Mouse (Mus musculus): ENCODE measurements at regions not wholly inside any gene's neighbourhood (a gene's known extent, or its start where the extent isn't known, plus 50 kb on each side); places are given as distances from the start of the nearest gene placed in this dataset.
"Not testable (repeated sequence)": the region's sequence is repeated elsewhere in the genome, so short reads cannot be mapped to it uniquely, and the experiment has no call there.

- DNase-seq (ENCODE audit: low spot score in 2 of 2), result no peak
Measured at GRCm38 (mm10) chr8:42442786-42443185, 698.5 kb downstream of the Triml1 start.

GRCm38 (mm10) chr8:42402632-42403031, 738.7 kb downstream of the Triml1 start:
- DNase-seq (ENCODE audit: low spot score in 2 of 2), result no peak

- DNase-seq (ENCODE audit: low spot score in 2 of 2), result no peak
Measured at GRCm38 (mm10) chr8:42396886-42397285, 744.4 kb downstream of the Triml1 start.

GRCm38 (mm10) chr8:42388816-42389215, 752.5 kb downstream of the Triml1 start:
- DNase-seq (ENCODE audit: low spot score in 2 of 2), result no peak

DNA sequence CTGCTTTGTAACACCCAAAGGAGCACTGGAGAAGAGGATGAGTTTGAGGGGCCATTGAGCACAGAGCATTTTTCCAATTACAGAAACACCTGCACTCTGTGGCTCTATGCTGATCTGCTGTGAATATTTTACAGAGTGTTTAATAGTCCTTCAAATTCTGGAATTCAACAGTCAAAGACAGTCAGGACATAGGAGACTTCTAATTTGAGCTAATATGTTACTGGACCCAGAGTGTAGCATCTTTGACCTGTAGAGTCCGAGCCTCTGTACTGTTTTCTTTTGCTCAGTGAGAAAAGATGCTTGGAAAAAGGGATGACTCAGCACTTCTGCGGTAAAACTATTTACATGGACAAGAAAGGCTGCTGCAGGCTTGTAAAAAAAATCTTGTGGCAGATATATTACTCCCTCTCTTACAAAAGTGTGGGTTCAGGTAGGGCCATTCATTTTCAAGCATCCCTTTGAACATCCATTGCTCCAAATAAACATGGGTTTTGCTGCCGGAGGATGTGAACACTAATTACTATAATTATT, 793.1 kb downstream of the Triml1 start:
- DNase-seq (ENCODE audit: low spot score in 2 of 2), result no peak

DNA sequence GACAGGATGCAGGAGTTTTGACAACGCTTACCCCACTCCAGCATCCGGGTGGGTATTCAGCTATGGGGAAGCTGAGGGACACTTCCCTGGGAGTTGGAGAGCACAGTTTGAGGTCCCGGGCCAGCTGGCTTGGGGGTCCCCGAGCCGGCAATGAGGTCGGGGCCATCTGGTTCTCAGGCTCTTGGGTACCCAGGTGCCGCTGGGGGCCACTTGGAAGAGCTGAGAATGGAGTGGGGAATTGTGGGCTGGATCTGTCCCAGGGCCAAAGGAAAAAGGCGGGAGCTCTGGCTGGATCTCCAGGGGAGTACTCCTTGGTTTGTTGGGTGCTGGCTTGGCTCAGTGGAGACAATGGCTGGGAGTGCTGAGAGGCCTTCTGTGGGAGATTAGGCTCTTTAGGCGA, 806.6 kb downstream of the Triml1 start:
- DNase-seq (ENCODE audit: low spot score in 2 of 2), result no peak

DNA sequence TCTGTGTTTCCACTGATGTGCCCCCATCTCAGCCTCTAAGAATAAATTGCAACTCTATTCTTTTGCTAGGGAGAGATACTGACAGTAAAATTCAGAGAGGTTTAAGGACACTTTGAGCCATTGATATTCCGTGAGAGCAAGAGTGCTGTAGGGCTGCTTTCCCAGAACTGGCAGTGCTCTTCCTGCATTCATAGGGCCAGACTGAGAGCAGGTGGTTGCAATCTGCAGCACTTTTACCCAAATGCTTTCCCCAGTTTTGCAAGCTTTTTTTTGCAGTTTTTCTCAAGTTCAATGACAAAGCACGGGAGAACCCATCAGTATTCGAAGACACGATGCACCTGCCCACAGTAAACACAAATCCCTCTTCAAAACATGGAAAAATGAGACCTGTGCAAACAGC, 816.6 kb downstream of the Triml1 start:
- no peak for DNase-seq (ENCODE audit: low spot score in 2 of 2)

DNA sequence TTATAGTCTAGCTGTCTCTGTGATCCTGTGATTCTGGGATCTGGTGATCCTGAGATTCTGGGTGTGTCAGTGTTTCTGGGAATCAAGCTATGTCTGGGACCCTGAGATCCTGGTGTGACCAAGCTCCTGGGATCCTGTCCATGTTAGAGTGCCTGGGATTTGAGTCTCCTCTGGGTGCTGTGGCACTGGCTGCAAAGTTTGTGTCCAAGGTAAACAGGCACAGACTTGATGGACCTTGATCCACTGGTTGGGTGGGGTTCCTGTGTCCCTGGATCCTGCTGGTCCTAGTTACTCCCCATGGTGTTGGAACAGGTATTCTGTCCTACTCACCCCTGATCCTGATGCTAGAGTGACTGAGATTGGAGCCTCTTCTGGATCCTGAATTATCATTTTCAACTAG, 818.4 kb downstream of the Triml1 start:
- no peak for DNase-seq (ENCODE audit: low spot score in 2 of 2)

DNA sequence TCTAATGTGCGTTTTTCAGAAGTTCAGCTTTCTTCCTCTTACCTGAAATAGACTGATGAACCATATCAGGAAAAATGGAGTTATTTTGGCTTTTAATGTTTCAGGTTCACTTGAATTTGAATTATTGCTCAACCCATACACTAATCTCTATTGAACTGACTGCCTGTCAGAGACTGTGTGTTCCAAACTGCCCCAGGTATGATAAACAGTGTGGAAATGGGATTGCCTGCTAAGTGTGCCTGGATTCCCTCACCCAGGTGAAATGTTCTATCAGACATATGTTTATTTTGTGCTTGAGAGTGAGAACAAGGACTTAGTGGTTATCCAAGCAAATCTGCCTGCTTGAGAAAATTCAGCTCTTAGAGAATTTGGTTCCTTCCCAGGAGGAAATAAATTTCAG, 830.2 kb downstream of the Triml1 start:
- no peak for DNase-seq (ENCODE audit: low spot score in 2 of 2)

DNA sequence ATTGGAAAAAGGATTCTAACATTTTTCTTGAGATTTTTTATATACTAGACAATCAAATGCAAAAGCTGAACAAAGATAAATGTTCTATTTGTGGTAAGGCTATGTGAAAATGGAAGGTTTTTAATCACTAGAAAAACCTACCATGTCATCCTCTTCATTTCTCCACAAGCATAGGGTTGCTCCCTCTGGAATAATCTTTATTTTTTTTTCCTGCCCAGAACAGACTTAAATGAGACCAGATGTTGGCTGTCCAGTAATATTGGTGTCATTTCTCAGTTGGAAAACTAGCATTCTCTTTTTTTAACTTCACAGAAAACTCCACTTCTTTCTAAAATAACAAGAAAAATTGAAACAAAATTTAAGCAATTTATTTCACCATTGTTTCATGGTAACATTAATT, 849.9 kb downstream of the Triml1 start:
- no peak for DNase-seq (ENCODE audit: low spot score in 2 of 2)

- no peak for DNase-seq (ENCODE audit: low spot score in 2 of 2)
Measured at GRCm38 (mm10) chr8:42282011-42282410, 859.3 kb downstream of the Triml1 start.

GRCm38 (mm10) chr8:42253358-42253757, 836.5 kb upstream of the Frg1 start:
- DNase-seq (ENCODE audit: low spot score in 2 of 2), result no peak

GRCm38 (mm10) chr8:42242321-42242720, 825.4 kb upstream of the Frg1 start:
- not testable (repeated sequence) for DNase-seq (ENCODE audit: low spot score in 2 of 2)

GRCm38 (mm10) chr8:42219857-42220600, 803.2 kb upstream of the Frg1 start:
- DNase-seq (ENCODE audit: low spot score in 2 of 2), result no peak

DNA sequence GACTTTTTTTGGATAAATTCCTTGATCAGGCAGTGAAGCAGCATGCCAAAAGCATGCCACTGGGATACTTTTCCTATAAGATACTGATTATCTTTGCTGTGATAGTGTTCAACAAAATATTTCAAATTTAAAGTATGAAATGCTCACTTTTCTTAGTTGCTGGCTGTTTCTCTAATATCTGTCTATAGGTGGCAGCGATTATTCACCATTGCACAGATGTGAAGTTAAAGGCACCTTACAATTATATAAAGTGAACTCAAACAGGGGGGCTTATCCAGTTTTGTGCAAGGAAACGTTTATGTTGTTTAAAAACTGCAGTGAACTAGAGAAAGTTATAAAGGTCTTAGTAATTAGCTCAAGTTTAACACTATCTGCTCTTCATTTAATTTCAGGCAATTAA, 794.1 kb upstream of the Frg1 start:
- no peak for DNase-seq (ENCODE audit: low spot score in 2 of 2)

GRCm38 (mm10) chr8:42209989-42210388, 793.1 kb upstream of the Frg1 start:
- DNase-seq (ENCODE audit: low spot score in 2 of 2), result no peak

DNA sequence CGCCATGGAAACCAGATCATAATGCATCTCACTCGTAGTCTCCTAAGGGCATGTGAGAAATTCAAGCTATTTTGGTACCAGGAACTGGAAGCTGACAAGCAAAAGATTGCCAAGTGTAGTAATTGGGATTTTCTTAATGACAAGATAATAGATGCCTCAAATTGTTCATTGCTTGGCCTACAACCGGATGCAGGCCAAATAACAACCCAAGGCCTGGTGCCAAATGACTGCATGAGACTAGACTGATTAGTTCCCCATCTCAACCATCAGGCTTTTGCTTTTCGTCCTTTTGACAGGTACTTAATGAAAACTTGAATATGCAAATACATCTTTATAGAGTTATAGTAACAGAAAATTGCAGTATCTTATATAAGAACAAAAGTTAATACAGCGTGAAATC, 780.4 kb upstream of the Frg1 start:
- DNase-seq (ENCODE audit: low spot score in 2 of 2), result no peak

DNA sequence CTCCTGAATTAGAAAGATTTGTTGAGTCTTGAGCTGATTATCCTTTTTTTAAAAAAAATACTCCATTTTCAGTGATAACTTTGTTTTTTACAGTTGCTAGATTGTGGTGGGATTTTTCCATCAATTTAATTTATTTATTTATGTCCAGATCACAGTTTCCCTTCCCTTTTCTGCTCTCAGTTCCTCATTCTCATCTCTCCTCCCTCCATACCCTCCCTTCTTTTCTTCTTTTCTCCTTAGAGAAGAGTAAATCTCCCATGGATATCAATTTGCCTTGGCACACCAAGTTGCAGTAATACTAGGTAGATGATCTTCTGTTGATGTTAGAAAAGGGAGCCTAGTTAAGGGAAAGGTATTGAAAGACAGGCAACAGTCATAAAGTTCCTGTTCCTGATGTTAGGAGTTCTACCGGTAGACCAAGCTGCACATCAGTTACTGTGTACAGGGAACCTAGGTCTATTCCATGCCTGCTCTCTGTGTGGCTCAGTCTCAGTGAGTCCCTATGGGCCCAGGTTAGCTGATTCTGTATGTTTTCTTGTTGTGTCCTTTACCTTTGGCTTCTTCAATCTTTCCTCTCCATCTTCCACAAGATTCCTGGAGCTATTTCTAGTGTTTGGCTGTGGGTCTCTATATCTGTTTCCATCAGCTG, 777.2 kb upstream of the Frg1 start:
- DNase-seq (ENCODE audit: low spot score in 2 of 2), result no peak

DNA sequence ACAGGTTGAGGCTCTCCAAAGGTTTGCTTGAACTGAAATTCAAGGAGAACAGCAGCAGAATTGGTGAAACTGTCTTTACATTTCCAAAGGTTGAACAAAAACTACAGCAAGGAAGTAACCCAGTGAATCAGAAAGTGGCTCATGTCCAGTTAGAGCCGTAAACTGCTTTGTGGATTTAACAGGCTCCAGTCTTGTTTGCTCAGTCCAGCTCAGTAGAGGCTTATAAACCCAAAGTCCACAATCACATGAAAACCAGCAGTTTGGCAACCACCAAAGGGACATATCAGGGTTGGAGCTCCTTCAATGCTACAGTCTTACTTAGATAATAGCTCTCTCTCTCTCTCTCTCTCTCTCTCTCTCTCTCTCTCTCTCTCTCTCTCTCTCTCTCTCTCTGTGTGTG, 770.2 kb upstream of the Frg1 start:
- DNase-seq (ENCODE audit: low spot score in 2 of 2), result no peak

DNA sequence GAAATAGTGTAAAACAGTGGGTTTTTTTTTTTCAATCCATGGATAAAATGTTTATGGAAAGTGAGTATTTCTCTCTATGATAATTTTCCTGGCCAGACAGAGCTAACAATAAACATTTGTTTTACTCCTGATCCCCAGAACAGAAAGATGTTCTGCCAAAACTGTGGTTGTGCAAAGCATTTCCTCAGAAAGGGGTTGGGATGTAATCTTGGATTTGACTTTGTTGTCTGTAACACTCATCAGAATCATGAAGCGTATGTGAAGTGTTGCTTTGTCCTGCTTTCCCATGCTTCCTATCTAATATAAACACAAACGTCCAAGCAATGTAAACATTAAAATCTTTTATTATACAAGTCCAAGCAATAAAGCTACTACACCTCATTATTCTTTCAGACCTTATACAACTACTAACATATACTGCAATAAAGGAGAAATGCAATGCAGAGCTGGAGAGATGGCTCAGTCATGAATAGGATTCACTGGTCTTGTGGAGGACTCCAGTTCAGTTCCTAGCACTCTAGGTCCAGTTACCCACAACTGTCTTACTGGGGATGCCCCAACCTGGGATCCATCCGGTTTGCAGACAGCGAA, 766.5 kb upstream of the Frg1 start:
- no peak for DNase-seq (ENCODE audit: low spot score in 2 of 2)

GRCm38 (mm10) chr8:42162441-42162840, 745.6 kb upstream of the Frg1 start:
- DNase-seq (ENCODE audit: low spot score in 2 of 2), result no peak

GRCm38 (mm10) chr8:42157006-42157405, 740.1 kb upstream of the Frg1 start:
- no peak for DNase-seq (ENCODE audit: low spot score in 2 of 2)

DNA sequence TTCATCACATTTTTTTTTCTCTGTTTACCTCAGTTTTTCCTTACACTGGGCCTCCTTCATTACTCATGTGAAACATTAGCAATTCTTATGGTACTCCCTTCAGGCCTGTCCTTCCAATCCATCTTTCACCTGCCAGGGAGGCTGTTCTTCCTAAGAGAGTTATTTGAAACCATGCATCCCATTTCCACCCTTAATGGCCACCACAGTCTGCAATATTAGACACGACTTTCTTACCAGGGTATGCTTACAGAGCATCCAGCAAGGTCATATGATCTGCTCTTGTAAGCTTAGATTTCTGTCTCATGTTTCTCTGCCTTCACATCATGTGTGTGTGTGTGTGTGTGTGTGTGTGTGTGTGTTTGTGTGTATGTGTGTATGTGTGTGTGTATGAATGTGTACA, 739.7 kb upstream of the Frg1 start:
- no peak for DNase-seq (ENCODE audit: low spot score in 2 of 2)
